Mouse (Mus musculus): ENCODE results near the gene Ints11.

Gene Ints11

GRCm38 (mm10) chr4:155869317-155870033, at the start of gene Ints11, which contains the start of gene Cptp:
Gene Ints11 (plus strand): TSS chr4:155869546.
Gene Cptp (minus strand): TSS chr4:155869440.
- peak; percentile 94 to 96 for DNase-seq (ENCODE audit: low spot score in 2 of 2)

GRCm38 (mm10) chr4:155821025-155821424, 48.3 kb upstream of the Ints11 start:
- DNase-seq (ENCODE audit: low spot score in 2 of 2): no peak

- no peak for DNase-seq (ENCODE audit: low spot score in 2 of 2)
Observed at GRCm38 (mm10) chr4:155823443-155823842, 45.9 kb upstream of the Ints11 start.

- no peak for DNase-seq (ENCODE audit: low spot score in 2 of 2)
Observed at GRCm38 (mm10) chr4:155829866-155830265, 39.5 kb upstream of the Ints11 start.

- DNase-seq (ENCODE audit: low spot score in 2 of 2): no peak
Observed at GRCm38 (mm10) chr4:155830596-155830995, 38.8 kb upstream of the Ints11 start.

GRCm38 (mm10) chr4:155831205-155831766, 38.1 kb upstream of the Ints11 start, which contains the start of gene Aurkaip1:
Gene Aurkaip1 (plus strand): TSS chr4:155831272.
- DNase-seq (ENCODE audit: low spot score in 2 of 2): peak; percentile 92 to 96

- DNase-seq (ENCODE audit: low spot score in 2 of 2): no peak
Observed at GRCm38 (mm10) chr4:155831831-155832230, 37.5 kb upstream of the Ints11 start.

GRCm38 (mm10) chr4:155832321-155832720, 37.0 kb upstream of the Ints11 start:
- DNase-seq (ENCODE audit: low spot score in 2 of 2): no peak

GRCm38 (mm10) chr4:155833234-155833633, 36.1 kb upstream of the Ints11 start:
- DNase-seq (ENCODE audit: low spot score in 2 of 2): no peak

GRCm38 (mm10) chr4:155833836-155834235, 35.5 kb upstream of the Ints11 start:
- peak; percentile 48 to 77 for DNase-seq (ENCODE audit: low spot score in 2 of 2)

GRCm38 (mm10) chr4:155837404-155838010, 31.8 kb upstream of the Ints11 start:
- no peak for DNase-seq (ENCODE audit: low spot score in 2 of 2)

GRCm38 (mm10) chr4:155838187-155839153, 30.9 kb upstream of the Ints11 start:
- DNase-seq (ENCODE audit: low spot score in 2 of 2): no peak

GRCm38 (mm10) chr4:155839483-155839910, 29.8 kb upstream of the Ints11 start, which contains the start of gene Mxra8:
Gene Mxra8 (plus strand): TSS chr4:155839680.
- DNase-seq (ENCODE audit: low spot score in 2 of 2): no peak

GRCm38 (mm10) chr4:155840076-155841002, 29.0 kb upstream of the Ints11 start:
- DNase-seq (ENCODE audit: low spot score in 2 of 2): no peak

GRCm38 (mm10) chr4:155841003-155841454, 28.3 kb upstream of the Ints11 start:
- peak; percentile 57 to 66 for DNase-seq (ENCODE audit: low spot score in 2 of 2)

- DNase-seq (ENCODE audit: low spot score in 2 of 2): no peak
Observed at GRCm38 (mm10) chr4:155841651-155842270, 27.6 kb upstream of the Ints11 start.

- no peak for DNase-seq (ENCODE audit: low spot score in 2 of 2)
Observed at GRCm38 (mm10) chr4:155843231-155843630, 26.1 kb upstream of the Ints11 start.

GRCm38 (mm10) chr4:155846871-155847578, 22.3 kb upstream of the Ints11 start, which contains the start of gene Dvl1:
Gene Dvl1 (plus strand): TSS chr4:155847402.
- peak; percentile 86 to 98 for DNase-seq (ENCODE audit: low spot score in 2 of 2)

All from thymus, postnatal 10 days (tissue).